Mouse (Mus musculus) ES-Bruce4 (cell line): ENCODE measurements at regions not wholly inside any gene's neighbourhood (a gene's known extent, or its start where the extent isn't known, plus 50 kb on each side); places are given as distances from the start of the nearest gene placed in this dataset.
"Not testable (repeated sequence)": the region's sequence is repeated elsewhere in the genome, so short reads cannot be mapped to it uniquely, and the experiment has no call there.

Source experiments
- H3K27ac ChIP-seq: 2 replicates; pipeline ENCODE4 v1.5.1; 2012; ENCODE audit warnings: low read length, inconsistent platforms; ENCODE audit not compliant: insufficient read depth
- H3K27me3 ChIP-seq: 2 replicates; pipeline ENCODE4 v1.6.1; 2012; ENCODE audit warnings: mild to moderate bottlenecking, low read length, inconsistent platforms; ENCODE audit not compliant: control insufficient read depth, poor library complexity, insufficient read depth, severe bottlenecking
- H3K36me3 ChIP-seq: 2 replicates; pipeline ENCODE4 v1.6.1; 2012; ENCODE audit warnings: inconsistent platforms, mild to moderate bottlenecking, low read length, moderate library complexity; ENCODE audit not compliant: control insufficient read depth, poor library complexity, insufficient read depth, severe bottlenecking
- H3K4me1 ChIP-seq: one replicate; pipeline ENCODE4 v1.8.1; 2011; ENCODE audit warnings: low read length; ENCODE audit not compliant: control insufficient read depth, insufficient read depth
- H3K4me3 ChIP-seq: 2 replicates; pipeline ENCODE4 v1.5.1; 2011; ENCODE audit warnings: low read depth, mild to moderate bottlenecking, low read length
- H3K9ac ChIP-seq: 2 replicates; pipeline ENCODE4 v1.6.1; 2012; ENCODE audit warnings: low read depth, mild to moderate bottlenecking, inconsistent platforms; ENCODE audit not compliant: poor library complexity, severe bottlenecking
- H3K9me3 ChIP-seq: replicated peaks from 2 replicates; pipeline ENCODE4 v1.6.1; 2012; ENCODE audit warnings: mild to moderate bottlenecking, low read length, inconsistent platforms; ENCODE audit not compliant: control insufficient read depth, poor library complexity, insufficient read depth, severe bottlenecking
- CTCF ChIP-seq: IDR thresholded peaks from one replicate; pipeline ENCODE4 v1.8.1; 2011; ENCODE audit warnings: low read depth, low read length
- EP300 ChIP-seq: IDR thresholded peaks from 2 replicates; pipeline ENCODE4 v1.6.1; 2011; ENCODE audit warnings: low read depth, low read length; ENCODE audit not compliant: insufficient read depth
- POLR2A ChIP-seq: IDR thresholded peaks from one replicate; pipeline ENCODE4 v1.8.1; 2011; ENCODE audit warnings: low read length; ENCODE audit not compliant: insufficient read depth

GRCm38 (mm10) chr16:49518844-49519243 is 180.2 kb upstream of the Ift57 start:
- TF ChIP-seq POLR2A (no peak), EP300 (no peak), CTCF (no peak)
- H3K4me1 ChIP-seq: no peaks in the 10 kb centered on the region
- no peaks in the 10 kb centered on the region for H3K9me3 ChIP-seq
- H3K27me3 ChIP-seq: no peaks in the 10 kb centered on the region
- no peak overlapping the region for H3K9ac ChIP-seq
- H3K36me3 ChIP-seq: no peaks in the 10 kb centered on the region
- no peak overlapping the region for H3K4me3 ChIP-seq
- H3K27ac ChIP-seq: no peak overlapping the region

GRCm38 (mm10) chr16:49520411-49520810 is 178.6 kb upstream of the Ift57 start:
- Histone ChIP-seq H3K27me3 (no peaks in the 10 kb centered on the region), H3K4me3 (no peak overlapping the region), H3K4me1 (no peaks in the 10 kb centered on the region), H3K9me3 (no peaks in the 10 kb centered on the region), H3K36me3 (no peaks in the 10 kb centered on the region), H3K9ac (no peak overlapping the region), H3K27ac (no peak overlapping the region)
- TF ChIP-seq CTCF (no peak), POLR2A (no peak), EP300 (no peak)

- H3K4me1 ChIP-seq: no peaks in the 10 kb centered on the region
- no peaks in the 10 kb centered on the region for H3K27me3 ChIP-seq
- no peak overlapping the region for H3K9ac ChIP-seq
- H3K9me3 ChIP-seq: no peaks in the 10 kb centered on the region
- no peak overlapping the region for H3K27ac ChIP-seq
- TF ChIP-seq POLR2A (no peak), CTCF (no peak), EP300 (no peak)
- H3K36me3 ChIP-seq: no peaks in the 10 kb centered on the region
- H3K4me3 ChIP-seq: no peak overlapping the region
Measured at GRCm38 (mm10) chr16:49521685-49522084, 177.3 kb upstream of the Ift57 start.

- H3K9ac ChIP-seq: no peak overlapping the region
Measured at GRCm38 (mm10) chr16:49522576-49522975, 176.5 kb upstream of the Ift57 start.

GRCm38 (mm10) chr16:49528618-49529017 is 170.4 kb upstream of the Ift57 start:
- not testable (repeated sequence) for H3K27ac ChIP-seq, H3K27me3 ChIP-seq, H3K4me1 ChIP-seq, H3K4me3 ChIP-seq, H3K9ac ChIP-seq, H3K9me3 ChIP-seq, H3K36me3 ChIP-seq

More at GRCm38 (mm10) chr16:49522576-49522975, 176.5 kb upstream of the Ift57 start:
- Histone ChIP-seq H3K4me1 (no peaks in the 10 kb centered on the region), H3K4me3 (no peak overlapping the region), H3K9me3 (no peaks in the 10 kb centered on the region), H3K27ac (no peak overlapping the region), H3K36me3 (no peaks in the 10 kb centered on the region), H3K27me3 (no peaks in the 10 kb centered on the region)
- no peak for TF ChIP-seq CTCF
- no peak for TF ChIP-seq EP300
- no peak for TF ChIP-seq POLR2A

- no peak overlapping the region for H3K4me3 ChIP-seq
- no peaks in the 10 kb centered on the region for H3K36me3 ChIP-seq
- TF ChIP-seq POLR2A (no peak), CTCF (no peak), EP300 (no peak)
- H3K27me3 ChIP-seq: no peaks in the 10 kb centered on the region
- no peak overlapping the region for H3K27ac ChIP-seq
- no peaks in the 10 kb centered on the region for H3K4me1 ChIP-seq
- no peaks in the 10 kb centered on the region for H3K9me3 ChIP-seq
- no peak overlapping the region for H3K9ac ChIP-seq
Measured at GRCm38 (mm10) chr16:49529060-49529459, 170.0 kb upstream of the Ift57 start.

GRCm38 (mm10) chr16:49530051-49530450 is 169.0 kb upstream of the Ift57 start:
- H3K9me3 ChIP-seq: no peaks in the 10 kb centered on the region
- H3K27ac ChIP-seq: no peak overlapping the region
- H3K9ac ChIP-seq: no peak overlapping the region
- no peaks in the 10 kb centered on the region for H3K36me3 ChIP-seq
- no peak overlapping the region for H3K4me3 ChIP-seq
- TF ChIP-seq CTCF (no peak), EP300 (no peak), POLR2A (no peak)
- H3K4me1 ChIP-seq: no peaks in the 10 kb centered on the region
- no peaks in the 10 kb centered on the region for H3K27me3 ChIP-seq
